Mouse (Mus musculus) spleen, adult 2 months (tissue): ENCODE data around the gene Zfp644. TPM values are rescaled to one million over a fixed set of nuclear protein-coding genes. Genes with fewer than 3 reads are reported as not detected.

Experiments
- DNase-seq, 2 experiments: peaks; one replicate each; pipeline versions ENCODE4 v3.0.0 to v3.0.0-alpha.2; 2012 to 2021; ENCODE audit warnings: low spot score in 2 of 2, low read depth in 1 of 2
- H3K27ac ChIP-seq: fragments of 200-500 bp; 2 replicates; pipeline ENCODE4 v1.5.1; 2012; ENCODE audit warnings: low read length, inconsistent platforms; ENCODE audit not compliant: insufficient read depth
- H3K27me3 ChIP-seq: fragments of 200-500 bp; 2 replicates; pipeline ENCODE4 v1.6.1; 2012; ENCODE audit warnings: mild to moderate bottlenecking, moderate library complexity, low read length, inconsistent platforms; ENCODE audit not compliant: control insufficient read depth, insufficient read depth
- H3K36me3 ChIP-seq: fragments of 200-500 bp; 2 replicates; pipeline ENCODE4 v1.6.1; 2012; ENCODE audit warnings: mild to moderate bottlenecking, low read length, inconsistent platforms; ENCODE audit not compliant: control insufficient read depth, insufficient read depth
- H3K4me1 ChIP-seq: fragments of 200-500 bp; 2 replicates; pipeline ENCODE4 v1.6.1; 2011; ENCODE audit warnings: inconsistent platforms; ENCODE audit not compliant: control insufficient read depth, insufficient read depth, insufficient read length
- H3K4me3 ChIP-seq: fragments of 200-500 bp; 2 replicates; pipeline ENCODE4 v1.5.1; 2011; ENCODE audit warnings: mild to moderate bottlenecking, inconsistent platforms; ENCODE audit not compliant: insufficient read depth, insufficient read length; ENCODE audit errors: extremely low read depth
- CTCF ChIP-seq: fragments of 200-500 bp; IDR thresholded peaks from 2 replicates; pipeline ENCODE4 v1.5.1; 2011; ENCODE audit warnings: mild to moderate bottlenecking, inconsistent platforms; ENCODE audit not compliant: insufficient read depth, insufficient read length, insufficient replicate concordance; ENCODE audit errors: extremely low read depth
- POLR2A ChIP-seq: fragments of 200-500 bp; IDR thresholded peaks from 2 replicates; pipeline ENCODE4 v1.6.1; 2011; ENCODE audit warnings: low read depth, low read length, inconsistent platforms
- WGBS: fragments of 180-500 bp; shearing (Covaris S2); methylation state at CpG from one replicate; pipeline ENCODE4 v1.1.7; 2018; 5-methylcytosine and 5-hydroxymethylcytosine counted together
- polyA plus RNA-seq: library from polyadenylated mRNA; depleted of rRNA; stranded (reverse); fragments of >200 nt; gene quantifications from 2 replicates; pipeline ENCODE4 v1.2.3, GENCODE M21; 2012

Zfp644 gene
- polyA plus RNA-seq, 1 experiment: 6.3 TPM

DNA sequence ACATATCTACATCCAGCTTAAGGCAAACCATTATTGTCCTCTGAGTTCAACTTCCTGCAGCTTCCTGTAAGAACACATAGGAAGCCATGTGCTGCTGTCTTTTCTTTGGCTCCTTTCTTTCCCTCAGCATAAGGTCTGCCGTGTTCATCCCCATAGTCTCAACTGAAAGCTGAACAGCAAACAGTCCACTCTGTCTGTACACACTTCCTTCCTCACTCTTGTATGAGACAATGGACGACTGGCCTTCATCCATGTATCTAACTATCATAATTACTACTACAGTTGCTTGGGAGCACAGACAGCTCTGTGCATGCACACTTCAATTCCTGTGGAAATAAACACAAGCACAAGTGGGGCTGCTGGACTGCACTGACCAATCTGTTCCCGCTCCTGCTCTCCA is 25.2 kb downstream of the Zfp644 start:
- DNase-seq: no peak
- Histone ChIP-seq H3K27ac (no peak overlapping the region), H3K4me3 (no peak overlapping the region), H3K36me3 (0 out of 2 replicates have a peak, but pooled peaks cover 1% of the 10 kb centered on the region), H3K27me3 (no peaks in the 10 kb centered on the region), H3K4me1 (peaks cover 3% of the 10 kb centered on the region; the same call in 1 of the 2 replicates)
- 59% methylated on average over 3 of the region's 3 CpGs for WGBS
- TF ChIP-seq CTCF (no peak), POLR2A (no peak)

DNA sequence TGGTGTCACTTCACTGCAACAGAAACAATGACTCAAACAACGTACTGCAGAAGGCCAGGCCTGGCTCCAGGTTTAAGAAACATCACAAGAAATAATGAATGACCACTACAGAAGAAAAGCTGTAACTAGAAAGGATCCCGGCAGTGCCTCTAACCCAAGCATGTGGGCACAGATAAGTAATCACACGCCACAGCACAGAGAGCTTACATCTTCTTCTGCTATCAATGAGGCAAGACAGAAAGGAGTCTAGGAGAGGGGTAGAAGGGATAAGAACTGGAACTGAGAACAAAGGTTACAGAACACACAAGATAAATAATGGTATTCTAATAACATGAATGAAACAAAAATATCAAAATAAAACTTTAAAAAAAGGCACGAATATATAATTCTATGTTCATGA is 32.2 kb downstream of the Zfp644 start:
- H3K4me3 ChIP-seq: no peak overlapping the region
- no peak for DNase-seq
- 85% methylated on average over 4 of the region's 4 CpGs for WGBS
- H3K27ac ChIP-seq: no peak overlapping the region
- no peaks in the 10 kb centered on the region for H3K27me3 ChIP-seq
- no peak for TF ChIP-seq POLR2A
- no peak for TF ChIP-seq CTCF
- H3K36me3 ChIP-seq: peaks cover 5% of the 10 kb centered on the region; the same call in 1 of the 2 replicates
- no peaks in the 10 kb centered on the region for H3K4me1 ChIP-seq

DNA sequence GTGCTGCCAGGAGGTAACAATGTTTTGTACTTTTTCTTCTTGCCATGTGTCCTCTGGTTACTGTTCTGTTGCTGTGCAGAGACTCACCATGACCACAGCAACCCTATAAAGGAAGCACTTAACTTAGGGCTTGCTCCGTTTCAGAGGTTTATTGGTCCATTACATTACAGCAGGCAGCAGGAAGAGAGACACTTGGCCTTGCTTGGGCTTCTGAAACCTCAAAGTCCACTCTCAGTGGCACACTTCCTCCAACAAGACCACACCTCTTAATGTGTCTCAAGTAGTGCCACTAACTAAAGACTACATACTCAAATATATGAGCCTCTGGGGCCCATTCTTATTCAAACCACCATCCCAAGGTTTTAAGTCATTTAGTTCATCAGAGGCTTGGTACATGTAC is 36.2 kb downstream of the Zfp644 start:
- H3K36me3 ChIP-seq: peaks cover 7% of the 10 kb centered on the region; the same call in 1 of the 2 replicates
- DNase-seq: no peak
- no peak overlapping the region for H3K4me3 ChIP-seq
- no peaks in the 10 kb centered on the region for H3K4me1 ChIP-seq
- H3K27ac ChIP-seq: no peak overlapping the region
- H3K27me3 ChIP-seq: no peaks in the 10 kb centered on the region
- no peak for TF ChIP-seq CTCF
- no peak for TF ChIP-seq POLR2A
- 42% methylated on average over 1 of the region's 1 CpGs for WGBS

DNA sequence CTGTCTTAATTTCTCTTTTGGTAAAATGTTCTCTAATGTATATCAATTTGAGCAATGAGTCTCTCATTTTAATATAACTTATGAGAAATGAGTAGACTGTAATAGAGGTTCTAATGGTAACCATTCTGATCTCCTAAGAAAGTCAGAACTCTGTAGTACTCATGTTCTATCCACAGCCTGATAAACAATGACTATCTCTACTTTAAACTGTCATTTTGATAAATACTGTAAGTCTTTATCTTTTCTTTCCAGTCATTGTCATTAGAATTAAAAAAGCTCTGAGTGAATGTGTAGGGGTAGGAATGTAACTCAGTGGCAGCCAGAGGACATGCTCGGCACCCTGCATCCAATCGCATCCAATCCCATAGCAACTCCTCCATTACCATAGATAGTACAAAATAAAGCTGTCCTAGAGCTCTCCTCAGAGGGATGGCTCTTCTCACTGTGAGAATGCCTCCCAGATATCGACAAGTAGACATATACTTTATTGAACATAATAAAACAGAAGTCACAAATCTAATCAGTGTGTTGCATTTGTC is 44.2 kb downstream of the Zfp644 start:
- no peak overlapping the region for H3K27ac ChIP-seq
- H3K4me1 ChIP-seq: no peaks in the 10 kb centered on the region
- 88% methylated on average over 3 of the region's 3 CpGs for WGBS
- H3K36me3 ChIP-seq: peaks cover 6% of the 10 kb centered on the region
- TF ChIP-seq CTCF (no peak), POLR2A (no peak)
- no peak for DNase-seq
- no peaks in the 10 kb centered on the region for H3K27me3 ChIP-seq
- no peak overlapping the region for H3K4me3 ChIP-seq

DNA sequence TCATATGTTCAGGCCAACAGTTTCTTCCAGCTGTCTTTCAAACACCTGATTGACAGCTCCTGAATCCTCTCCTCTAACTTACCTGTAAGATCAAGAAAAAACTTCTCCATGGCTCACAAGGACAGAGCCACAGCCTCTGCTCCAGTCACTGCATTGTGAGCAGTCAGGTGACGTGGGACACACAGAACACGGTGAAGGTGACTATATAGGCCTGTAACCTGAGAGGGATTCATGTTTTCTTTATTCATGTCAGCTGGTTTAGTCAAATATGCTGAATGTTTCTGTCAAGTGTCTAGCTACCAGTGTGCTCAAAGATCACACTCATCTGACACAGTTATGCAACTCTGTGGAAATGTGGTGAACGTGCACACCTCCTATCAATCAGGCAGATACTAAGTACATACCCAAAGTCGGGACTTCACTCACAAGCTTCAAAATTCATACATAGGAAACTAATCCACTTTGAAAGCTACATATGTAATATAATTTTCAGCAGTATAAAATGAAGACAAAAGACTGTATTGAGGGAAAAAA is 44.8 kb downstream of the Zfp644 start:
- TF ChIP-seq CTCF: no peak
- H3K4me3 ChIP-seq: no peak overlapping the region
- no peak overlapping the region for H3K27ac ChIP-seq
- DNase-seq: no peak
- no peaks in the 10 kb centered on the region for H3K27me3 ChIP-seq
- H3K36me3 ChIP-seq: peaks cover 6% of the 10 kb centered on the region
- no peaks in the 10 kb centered on the region for H3K4me1 ChIP-seq
- 92% methylated on average over 4 of the region's 4 CpGs for WGBS

DNA sequence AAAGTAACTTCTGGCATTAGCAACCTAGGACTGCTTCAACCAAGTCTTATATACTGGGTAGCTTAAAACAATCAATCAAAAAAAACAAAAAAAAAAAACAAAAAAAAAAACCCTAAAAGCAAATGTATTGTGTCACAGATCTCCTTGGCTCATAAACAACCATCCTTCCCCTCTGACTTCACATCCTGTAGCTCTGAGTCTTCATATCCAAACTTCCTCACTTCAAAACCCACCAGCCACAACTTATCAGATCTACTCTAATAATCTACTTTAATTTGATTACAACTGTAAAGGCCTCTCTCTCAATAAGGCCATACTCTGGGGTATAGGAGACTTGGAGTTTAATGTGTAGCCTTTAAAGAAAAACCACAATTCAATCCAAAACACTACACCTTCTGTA is 47.1 kb downstream of the Zfp644 start:
- Histone ChIP-seq H3K4me1 (no peaks in the 10 kb centered on the region), H3K27me3 (no peaks in the 10 kb centered on the region), H3K27ac (no peak overlapping the region), H3K4me3 (no peak overlapping the region), H3K36me3 (peaks cover 5% of the 10 kb centered on the region)
- TF ChIP-seq CTCF (no peak), POLR2A (no peak)
- DNase-seq: no peak

DNA sequence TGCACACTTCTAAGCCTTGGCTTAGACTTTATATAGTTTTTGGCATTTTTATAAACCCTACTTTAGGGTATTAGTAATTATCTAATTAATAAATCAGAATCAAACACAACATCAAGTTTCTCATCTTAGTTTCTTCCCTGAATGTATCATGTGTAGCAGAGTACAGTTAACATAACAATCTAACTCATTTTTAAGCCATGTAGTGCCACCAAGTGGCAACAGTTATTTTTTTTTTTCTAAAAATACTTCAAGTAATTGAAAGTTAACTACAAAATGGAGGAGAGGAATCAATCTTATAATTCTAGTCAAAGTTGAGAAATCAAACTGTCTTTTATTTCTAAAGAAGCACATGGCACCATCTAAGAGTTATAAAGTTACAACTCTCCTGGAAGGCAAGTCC is 47.6 kb downstream of the Zfp644 start:
- H3K4me1 ChIP-seq: no peaks in the 10 kb centered on the region
- no peaks in the 10 kb centered on the region for H3K27me3 ChIP-seq
- TF ChIP-seq POLR2A (no peak), CTCF (no peak)
- H3K36me3 ChIP-seq: peaks cover 3% of the 10 kb centered on the region; the same call in 1 of the 2 replicates
- no peak overlapping the region for H3K27ac ChIP-seq
- DNase-seq: no peak
- no peak overlapping the region for H3K4me3 ChIP-seq
